Mouse (Mus musculus): ENCODE measurements at regions not wholly inside any gene's neighbourhood (a gene's known extent, or its start where the extent isn't known, plus 50 kb on each side); places are given as distances from the start of the nearest gene placed in this dataset.

DNA sequence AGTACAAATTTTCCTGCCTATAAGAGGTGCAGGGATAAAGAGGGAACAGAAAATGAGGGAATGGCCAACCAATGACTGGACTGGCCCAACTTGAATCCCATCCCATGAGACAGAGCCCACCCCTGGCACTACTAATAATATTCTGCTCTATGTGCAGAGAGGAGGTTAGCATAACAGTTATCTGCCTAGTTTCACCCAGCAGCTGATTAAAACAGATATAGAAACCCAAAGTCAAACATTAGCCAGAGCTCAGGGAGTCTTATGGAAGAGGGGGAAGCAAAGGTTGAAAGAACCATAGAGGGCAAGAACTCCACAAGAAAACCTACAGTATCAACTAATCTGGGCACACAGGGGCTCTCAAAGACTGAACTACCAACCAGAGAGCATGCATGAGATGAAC, 138.9 kb upstream of the Sox11 start:
- TF ChIP-seq POLR2A (IDR thresholded peaks at IDR 0.05; ENCODE audit: low read depth, low read length) (no peak), CTCF (IDR thresholded peaks at IDR 0.05; ENCODE audit: extremely low read depth, insufficient read length, insufficient replicate concordance, low read depth, low read length) (no peak)

Data from small intestine, adult 2 months (tissue).